Mouse (Mus musculus) E14TG2a.4 (cell line): ENCODE data around the gene Tmem56.

Source experiments
- H3K27me3 ChIP-seq: 2 replicates; pipeline ENCODE4 v1.6.1; 2014; ENCODE audit warnings: low read length, control low read depth; ENCODE audit not compliant: insufficient read depth
- H3K36me3 ChIP-seq: 2 replicates; pipeline ENCODE4 v1.6.1; 2014; ENCODE audit warnings: low read length, control low read depth; ENCODE audit not compliant: insufficient read depth
- H3K4me1 ChIP-seq: replicated peaks from 2 replicates; pipeline ENCODE4 v1.6.1; 2014; ENCODE audit warnings: low read depth, low read length, control low read depth
- H3K4me3 ChIP-seq: replicated peaks from 2 replicates; pipeline ENCODE4 v1.5.1; 2014; ENCODE audit warnings: mild to moderate bottlenecking, low read length
- H3K9me3 ChIP-seq: 2 replicates; pipeline ENCODE4 v1.6.1; 2014; ENCODE audit warnings: low read length, control low read depth
- CTCF ChIP-seq: conservative IDR thresholded peaks from 2 replicates; pipeline ENCODE4 v1.5.1; 2014; ENCODE audit warnings: low read length
- NANOG ChIP-seq: IDR thresholded peaks from 2 replicates; pipeline ENCODE4 v1.6.1; 2014; ENCODE audit warnings: borderline replicate concordance, low read length, mixed read lengths
- POU5F1 ChIP-seq: IDR thresholded peaks from 2 replicates; pipeline ENCODE4 v1.6.1; 2014; ENCODE audit warnings: low read length, borderline replicate concordance

Tmem56 gene

GRCm38 (mm10) chr3:121212156-121212555, 70.7 kb downstream of the Tmem56 start:
- no peaks in the 10 kb centered on the region for H3K9me3 ChIP-seq
- peaks cover 16% of the 10 kb centered on the region for H3K27me3 ChIP-seq
- H3K36me3 ChIP-seq: no peaks in the 10 kb centered on the region
- H3K4me3 ChIP-seq: no peak overlapping the region
- no peak for TF ChIP-seq NANOG
- peak; percentile 27 for TF ChIP-seq CTCF
- no peak for TF ChIP-seq POU5F1
- 0 out of 2 replicates have a peak, but pooled peaks cover 2% of the 10 kb centered on the region for H3K4me1 ChIP-seq

DNA sequence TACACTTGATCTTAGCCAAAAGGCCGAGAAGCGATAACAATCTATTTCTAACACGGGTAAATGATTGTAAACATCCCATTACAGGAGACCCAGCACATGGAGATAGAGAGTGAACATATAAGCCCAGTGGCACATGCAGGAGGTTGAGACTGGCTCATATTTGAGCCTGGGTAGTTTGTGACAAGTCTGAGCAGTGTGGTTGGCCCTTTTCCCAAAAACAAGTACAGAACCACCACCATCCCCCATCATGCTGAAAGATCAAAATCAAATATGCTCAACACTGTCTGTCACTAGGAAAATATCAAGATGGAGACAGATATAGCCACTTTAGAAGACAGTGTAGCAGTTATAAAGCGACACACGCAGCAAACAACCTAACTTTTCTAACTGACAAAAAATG, 73.9 kb downstream of the Tmem56 start:
- TF ChIP-seq CTCF (no peak), NANOG (no peak)
- H3K36me3 ChIP-seq: no peaks in the 10 kb centered on the region
- peaks cover 18% of the 10 kb centered on the region for H3K27me3 ChIP-seq
- no peaks in the 10 kb centered on the region for H3K9me3 ChIP-seq
- H3K4me1 ChIP-seq: 0 out of 2 replicates have a peak, but pooled peaks cover 2% of the 10 kb centered on the region
- H3K4me3 ChIP-seq: no peak overlapping the region

GRCm38 (mm10) chr3:121206202-121206882, 76.6 kb downstream of the Tmem56 start:
- no peak for TF ChIP-seq CTCF
- no peak for TF ChIP-seq NANOG
- no peak for TF ChIP-seq POU5F1
- Histone ChIP-seq H3K36me3 (no peaks in the 10 kb centered on the region), H3K4me3 (no peak overlapping the region), H3K9me3 (no peaks in the 10 kb centered on the region), H3K4me1 (peaks cover 6% of the 10 kb centered on the region; the same call in 1 of the 2 replicates), H3K27me3 (peaks cover 20% of the 10 kb centered on the region)

GRCm38 (mm10) chr3:121202638-121203037, 80.3 kb downstream of the Tmem56 start:
- Histone ChIP-seq H3K9me3 (no peaks in the 10 kb centered on the region), H3K4me3 (no peak overlapping the region), H3K4me1 (peaks cover 9% of the 10 kb centered on the region), H3K36me3 (no peaks in the 10 kb centered on the region), H3K27me3 (peaks cover 8% of the 10 kb centered on the region; the same call in 1 of the 2 replicates)
- TF ChIP-seq NANOG (no peak), POU5F1 (no peak), CTCF (no peak)

GRCm38 (mm10) chr3:121201012-121201747, 81.7 kb downstream of the Tmem56 start:
- no peaks in the 10 kb centered on the region for H3K36me3 ChIP-seq
- TF ChIP-seq NANOG: no peak
- TF ChIP-seq POU5F1: no peak
- no peak for TF ChIP-seq CTCF
- H3K4me3 ChIP-seq: no peak overlapping the region
- peaks cover 9% of the 10 kb centered on the region for H3K4me1 ChIP-seq
- H3K27me3 ChIP-seq: peaks cover 6% of the 10 kb centered on the region; the same call in 1 of the 2 replicates
- no peaks in the 10 kb centered on the region for H3K9me3 ChIP-seq

DNA sequence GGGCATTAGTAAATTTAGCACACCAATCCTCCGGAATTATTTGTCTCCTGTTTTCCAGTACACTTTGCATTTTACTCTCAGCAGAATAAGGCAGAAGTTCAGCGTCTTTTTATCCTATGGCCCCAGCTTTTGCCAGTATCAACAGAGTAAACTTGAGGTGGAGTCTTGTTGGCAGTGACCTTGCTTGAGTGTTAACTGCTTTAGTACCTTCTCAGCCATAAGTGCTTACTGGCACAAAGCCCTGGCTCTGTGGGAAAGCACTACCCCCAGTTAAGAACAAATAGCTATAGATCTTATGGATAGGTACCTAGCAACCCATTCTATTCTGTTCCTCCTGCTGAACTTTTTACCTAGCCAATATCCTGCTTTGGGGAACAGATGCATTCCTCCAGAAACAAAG, 93.7 kb downstream of the Tmem56 start:
- H3K4me1 ChIP-seq: peaks cover 2% of the 10 kb centered on the region; the same call in 1 of the 2 replicates
- no peaks in the 10 kb centered on the region for H3K9me3 ChIP-seq
- TF ChIP-seq POU5F1: no peak
- no peak for TF ChIP-seq NANOG
- no peak for TF ChIP-seq CTCF
- no peak overlapping the region for H3K4me3 ChIP-seq
- H3K36me3 ChIP-seq: no peaks in the 10 kb centered on the region
- H3K27me3 ChIP-seq: no peaks in the 10 kb centered on the region

DNA sequence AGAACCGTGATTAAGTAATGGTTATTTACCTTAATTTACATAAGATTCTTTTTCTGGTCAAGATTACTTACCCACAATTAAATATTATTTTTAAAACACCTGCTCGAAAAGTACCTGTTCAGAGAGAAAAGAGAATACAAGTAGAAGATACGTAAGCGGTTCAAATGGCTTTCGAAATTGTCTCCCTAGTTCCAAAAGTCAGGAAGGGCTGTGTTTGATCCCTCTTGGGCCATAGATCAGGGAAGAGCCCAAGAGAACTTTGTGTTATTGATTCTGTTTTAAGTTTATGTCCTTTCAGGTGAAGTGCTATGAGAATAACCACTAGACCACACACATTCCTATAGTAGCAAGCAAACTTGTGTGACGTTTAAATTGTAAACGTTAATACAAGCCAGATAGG, 95.4 kb downstream of the Tmem56 start:
- TF ChIP-seq NANOG (no peak), CTCF (no peak), POU5F1 (no peak)
- H3K27me3 ChIP-seq: no peaks in the 10 kb centered on the region
- no peaks in the 10 kb centered on the region for H3K36me3 ChIP-seq
- peaks cover 3% of the 10 kb centered on the region; the same call in 1 of the 2 replicates for H3K4me1 ChIP-seq
- no peaks in the 10 kb centered on the region for H3K9me3 ChIP-seq
- no peak overlapping the region for H3K4me3 ChIP-seq

DNA sequence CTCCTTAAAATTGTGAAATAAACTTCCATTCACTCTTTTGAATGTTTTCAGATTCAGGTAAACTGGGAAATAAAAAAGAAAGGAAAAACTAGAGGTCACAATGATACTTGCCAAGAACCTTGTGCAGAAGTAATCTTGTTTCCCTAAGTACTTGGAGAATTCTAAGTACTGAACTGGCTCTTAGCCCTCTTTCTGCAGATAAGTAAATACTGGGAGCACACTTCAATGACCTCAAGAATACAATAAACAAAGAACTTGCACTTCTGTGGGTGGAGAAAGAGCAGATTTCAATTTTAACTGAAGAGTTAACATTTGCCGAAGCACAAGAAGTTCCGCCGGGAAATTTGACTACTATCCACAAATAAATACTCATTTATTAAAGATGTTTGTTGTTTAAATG, 96.0 kb downstream of the Tmem56 start:
- H3K4me3 ChIP-seq: no peak overlapping the region
- H3K27me3 ChIP-seq: no peaks in the 10 kb centered on the region
- H3K36me3 ChIP-seq: no peaks in the 10 kb centered on the region
- no peak for TF ChIP-seq NANOG
- no peak for TF ChIP-seq POU5F1
- no peak for TF ChIP-seq CTCF
- peaks cover 3% of the 10 kb centered on the region; the same call in 1 of the 2 replicates for H3K4me1 ChIP-seq
- H3K9me3 ChIP-seq: no peaks in the 10 kb centered on the region
